Mouse (Mus musculus) cortical plate, adult 2 months (tissue): ENCODE measurements around the gene Kcnh8.

ENCODE experiments used
- CTCF ChIP-seq: fragments of 200-500 bp; IDR thresholded peaks from 2 replicates; pipeline ENCODE4 v1.5.1; 2011; ENCODE audit warnings: mild to moderate bottlenecking, control low read depth, low read length; ENCODE audit not compliant: insufficient read depth; ENCODE audit errors: extremely low read depth
- POLR2A ChIP-seq: fragments of 200-500 bp; IDR thresholded peaks from 2 replicates; pipeline ENCODE4 v1.6.1; 2011; ENCODE audit warnings: mild to moderate bottlenecking, low read length, control low read depth; ENCODE audit not compliant: insufficient read depth; ENCODE audit errors: extremely low read depth

DNA sequence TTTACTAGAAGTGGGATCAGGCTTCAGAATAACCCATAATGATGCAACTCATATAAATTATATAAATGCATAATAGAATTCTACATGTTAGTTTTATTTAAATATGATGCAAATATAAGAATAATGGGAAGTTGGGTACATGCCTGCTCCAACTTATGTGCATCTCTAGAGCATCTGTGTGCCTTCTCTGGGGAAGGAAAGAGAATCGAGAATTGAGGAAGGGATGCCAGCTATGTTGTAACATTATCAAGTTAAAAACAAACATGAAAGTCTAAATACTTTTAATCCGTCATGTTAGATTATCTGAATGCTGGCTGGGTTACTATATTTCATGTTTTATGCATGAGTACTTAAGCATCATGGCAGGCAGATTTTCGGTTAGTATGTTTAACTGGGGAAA is 99.4 kb downstream of the Kcnh8 start:
- no peak for TF ChIP-seq CTCF
- no peak for TF ChIP-seq POLR2A
